Mouse (Mus musculus): ENCODE measurements at regions not wholly inside any gene's neighbourhood (a gene's known extent, or its start where the extent isn't known, plus 50 kb on each side); places are given as distances from the start of the nearest gene placed in this dataset.

GRCm38 (mm10) chr9:47125517-47125916, 127.0 kb downstream of the Gm4791 start:
- TF ChIP-seq CTCF (IDR thresholded peaks at IDR 0.05; ENCODE audit: control insufficient read depth, insufficient read depth, low read length) (no peak), POLR2A (IDR thresholded peaks at IDR 0.05; ENCODE audit: borderline replicate concordance, control insufficient read depth, low read depth, low read length) (no peak)

All from bone marrow, adult 2 months (tissue).